Mouse (Mus musculus) left cerebral cortex, postnatal 10 days (tissue): ENCODE measurements around the gene Atg3. TPM values are rescaled to one million over a fixed set of nuclear protein-coding genes. Genes with fewer than 3 reads are reported as not detected.
A peak's percentile ranks its signal among the peaks of the same experiment; 100 is the strongest.

Experiments used
- DNase-seq, 2 experiments: peaks; one replicate each; pipeline ENCODE4 v3.0.0; 2021 to 2022; ENCODE audit warnings: low spot score in 2 of 2, mixed read lengths in 1 of 2; ENCODE audit errors: extremely low spot score in 1 of 2
- intact Hi-C: fragments of 180-260 bp; cut with DNase I; formaldehyde crosslinking; loops from one replicate; pipeline ENCODE4 v1.15.1; 2025
- total RNA-seq, 2 experiments: library from RNA; stranded (reverse); gene quantifications; 2 replicates each; pipeline ENCODE4 v1.2.3; 2021

The Atg3 gene
- total RNA-seq: 10 to 100 TPM; 44.3 to 46.1 TPM

DNA sequence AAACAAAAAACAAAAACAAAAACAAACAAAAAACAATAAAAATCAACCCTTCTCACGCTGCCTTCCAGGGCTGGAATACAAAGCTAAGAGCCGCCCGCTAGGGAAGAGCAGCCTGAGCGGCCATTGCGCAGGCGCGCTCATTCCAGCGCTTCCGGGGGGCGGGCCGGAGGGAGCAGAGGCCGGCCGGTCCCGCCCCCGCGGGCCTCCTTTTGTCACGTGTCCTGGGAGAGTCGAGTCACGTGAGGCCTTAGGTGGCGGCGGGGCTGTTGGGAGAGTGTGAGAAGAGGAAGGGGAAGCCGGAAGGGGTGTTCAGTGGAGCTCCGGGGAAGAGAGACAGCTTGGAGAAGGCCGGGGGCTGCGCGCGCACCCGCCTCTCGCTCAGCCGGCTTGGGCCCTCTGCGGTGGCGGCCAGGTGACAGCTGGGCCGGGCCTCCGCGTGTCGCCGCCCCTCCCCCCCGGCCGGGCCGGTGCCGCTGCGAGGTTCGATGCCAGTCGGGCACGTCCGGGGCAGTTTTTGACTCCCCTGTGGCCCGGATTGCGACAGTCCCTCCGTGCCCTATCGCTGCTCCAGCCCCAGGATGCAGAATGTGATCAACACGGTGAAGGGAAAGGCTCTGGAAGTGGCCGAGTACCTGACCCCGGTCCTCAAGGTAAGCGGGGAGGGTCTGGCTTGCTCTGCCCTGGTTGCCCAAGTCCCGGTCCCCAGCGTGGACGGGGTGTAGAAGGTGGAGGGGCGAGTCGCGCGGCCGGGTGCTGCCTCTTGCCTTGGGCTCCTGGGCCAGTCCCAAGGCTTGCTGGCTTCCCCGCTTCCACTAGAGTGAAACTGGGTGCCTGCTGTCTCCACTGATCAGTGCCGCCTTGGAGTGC lies at the start of gene Atg3, which contains the start of gene Slc35a5:
Gene Atg3, plus strand, starts transcription at position 264 of the 867 bp plus-strand sequence.
Gene Slc35a5, minus strand, starts transcription at position 185 of the 867 bp plus-strand sequence.
- intact Hi-C loops: no loop called here

GRCm38 (mm10) chr16:45110498-45110897 lies 48.1 kb upstream of the Atg3 start:
- DNase-seq: no peak
- intact Hi-C loops: no loop called here

More for the DNA sequence above, at the start of gene Atg3, which contains the start of gene Slc35a5:
- DNase-seq: peak; percentile 95 to 98

GRCm38 (mm10) chr16:45117200-45117599 lies 41.4 kb upstream of the Atg3 start:
- no peak for DNase-seq
- intact Hi-C loops: no loop called here

GRCm38 (mm10) chr16:45118760-45119159 lies 39.8 kb upstream of the Atg3 start:
- no peak for DNase-seq
- intact Hi-C loops: no loop called here

- intact Hi-C loops: no loop called here
- peak in 1 of 2 experiments; percentile 84 for DNase-seq
Observed at GRCm38 (mm10) chr16:45120844-45121425, 37.6 kb upstream of the Atg3 start.

DNA sequence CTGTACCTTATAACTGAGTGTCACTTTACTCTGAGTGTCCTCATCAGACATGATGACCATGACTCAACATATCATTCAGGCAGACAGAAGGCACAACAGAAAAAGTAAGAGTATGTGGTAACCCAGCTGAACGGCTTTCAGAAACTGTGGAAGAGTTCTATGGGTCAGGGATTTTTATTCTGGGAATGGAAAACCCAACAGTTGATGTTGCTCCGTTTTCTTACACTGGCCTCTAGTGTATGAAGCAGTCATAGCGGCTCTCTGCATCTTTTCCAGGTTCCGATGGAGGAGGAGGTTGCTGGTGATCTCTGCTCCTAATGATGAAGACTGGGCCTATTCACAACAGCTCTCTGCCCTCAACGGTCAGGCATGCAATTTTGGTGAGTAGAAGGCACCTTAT lies 36.0 kb upstream of the Atg3 start:
- DNase-seq: no peak
- intact Hi-C loops: no loop called here

DNA sequence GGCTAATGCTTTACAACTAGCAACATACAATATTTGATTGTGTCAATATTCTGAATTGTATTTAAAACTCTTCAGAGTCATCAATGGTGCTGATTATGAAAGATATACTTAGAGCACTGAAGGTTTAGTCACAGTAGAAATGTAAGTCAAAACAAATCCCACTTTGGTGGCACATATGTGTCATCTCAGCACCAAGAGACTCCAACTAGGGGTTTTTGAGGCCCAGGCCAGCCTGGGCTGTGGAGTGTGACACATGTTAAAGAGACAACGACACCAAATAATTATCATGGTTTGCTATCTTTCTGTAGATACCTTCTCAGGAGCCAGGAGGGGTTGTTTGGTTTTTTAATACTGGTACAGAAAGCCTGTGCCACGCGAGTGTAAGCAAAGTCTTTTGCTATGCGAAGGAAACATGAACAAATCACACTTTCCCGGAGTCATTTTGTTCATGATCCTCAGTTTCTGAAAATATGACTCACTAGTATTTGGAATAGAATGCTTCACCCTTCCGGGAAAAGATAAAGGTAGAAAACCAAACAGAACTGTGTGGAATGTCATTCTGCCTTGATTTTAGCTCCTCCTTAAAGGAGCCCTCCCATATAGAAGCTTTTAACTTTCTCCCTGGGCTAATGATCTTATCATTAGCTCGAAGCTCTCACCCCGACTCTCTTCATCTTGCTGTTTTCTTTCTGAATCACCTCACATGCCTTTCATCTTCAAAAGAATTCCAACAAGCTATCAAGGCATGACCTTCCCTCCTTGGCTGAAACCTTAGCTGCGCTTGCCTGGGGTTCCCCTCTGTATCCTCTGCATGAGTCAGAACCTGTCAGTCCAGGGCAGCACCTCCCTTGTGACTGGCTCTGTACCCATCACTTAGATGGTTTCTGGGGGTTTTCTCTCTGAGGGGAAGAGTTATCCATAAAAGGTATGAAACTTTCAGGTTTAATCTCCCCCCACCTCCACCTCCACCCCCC lies 34.1 kb upstream of the Atg3 start:
- DNase-seq: no peak
- intact Hi-C loops: no loop called here

DNA sequence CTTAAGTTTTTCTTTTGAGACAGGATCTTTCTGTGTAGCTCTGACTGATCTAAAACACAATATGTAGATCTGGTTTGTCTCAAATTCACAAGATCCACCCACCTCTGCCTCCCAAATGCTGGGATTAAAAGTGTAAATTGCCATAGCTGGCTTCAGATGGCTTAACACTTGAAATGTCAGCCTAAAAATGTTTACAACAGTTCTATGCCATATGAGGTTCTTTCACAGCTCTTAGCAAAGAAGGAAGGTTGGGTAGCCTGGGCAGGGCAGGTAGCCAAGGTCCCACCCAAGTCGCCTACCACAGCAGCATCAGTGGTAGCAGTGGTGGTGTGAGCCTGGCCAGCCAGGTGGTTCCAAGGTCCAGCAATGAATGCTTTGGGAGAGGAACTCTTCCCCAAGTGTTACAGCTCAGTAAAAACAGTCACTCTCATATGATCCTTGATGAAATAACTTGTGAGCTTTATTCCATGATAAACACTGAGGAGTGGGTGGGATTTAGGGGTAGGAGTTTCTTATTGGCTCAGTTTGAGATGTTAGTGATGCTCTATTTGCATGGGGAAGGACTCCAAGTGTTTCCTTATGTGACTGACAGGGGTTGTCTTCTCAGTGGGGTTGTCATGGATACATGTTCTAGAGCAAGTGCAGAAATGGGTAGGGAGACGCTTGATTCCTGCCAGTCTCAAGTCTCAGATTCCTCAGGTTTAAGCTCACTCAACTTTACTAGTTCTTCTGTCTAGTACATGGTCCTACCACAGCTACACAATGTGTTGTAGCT lies 30.5 kb upstream of the Atg3 start:
- no peak for DNase-seq
- intact Hi-C loops: no loop called here

DNA sequence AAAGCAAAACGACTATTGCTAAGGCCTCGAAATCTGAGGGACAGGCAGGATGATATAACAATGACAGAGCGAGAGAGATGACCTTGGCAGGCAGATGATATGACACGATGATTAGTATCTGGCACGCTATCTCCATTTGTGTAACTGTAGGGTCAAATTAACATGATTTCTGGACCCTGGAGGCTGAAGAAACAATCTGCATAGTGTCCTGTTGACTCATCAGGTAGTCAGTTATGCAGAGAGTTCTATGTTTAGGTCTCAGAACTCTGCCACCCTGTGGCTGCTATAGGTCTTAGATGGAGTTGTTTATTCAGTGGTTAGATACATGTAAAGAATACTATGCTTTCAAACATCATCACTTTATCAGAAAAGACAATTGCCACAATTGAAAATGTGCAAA lies 16.9 kb upstream of the Atg3 start:
- no peak for DNase-seq
- intact Hi-C loops: loop anchor here (10.0 kb wide), 1 partner anchor 407 kb away; no protein-coding TSS in a partner anchor

GRCm38 (mm10) chr16:45142565-45142964 lies 16.0 kb upstream of the Atg3 start:
- no peak for DNase-seq
- intact Hi-C loops: loop anchor here (10.0 kb wide), 1 partner anchor 408 kb away; no protein-coding TSS in a partner anchor

DNA sequence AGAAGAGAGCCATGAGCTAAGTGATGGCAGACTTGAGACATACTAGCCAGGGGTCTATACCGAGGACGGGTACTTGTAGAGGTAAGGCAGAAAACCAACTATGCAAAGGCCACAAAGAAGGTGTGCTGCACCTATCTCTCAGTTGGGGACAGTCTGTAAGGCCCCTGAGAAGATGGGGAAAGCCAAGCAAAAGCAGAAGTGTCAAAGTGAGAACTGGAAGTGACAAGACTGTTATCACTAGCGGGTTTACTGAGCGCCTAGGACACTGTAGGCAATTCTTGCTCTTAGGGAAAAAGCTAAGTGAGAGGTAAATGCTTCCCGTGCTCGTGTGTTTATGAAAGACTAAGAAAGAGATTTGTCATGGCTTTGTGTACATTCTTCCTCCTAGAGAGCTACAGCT lies 13.5 kb upstream of the Atg3 start:
- intact Hi-C loops: loop anchor here (10.0 kb wide), 1 partner anchor 410 kb away; no protein-coding TSS in a partner anchor
- no peak for DNase-seq

DNA sequence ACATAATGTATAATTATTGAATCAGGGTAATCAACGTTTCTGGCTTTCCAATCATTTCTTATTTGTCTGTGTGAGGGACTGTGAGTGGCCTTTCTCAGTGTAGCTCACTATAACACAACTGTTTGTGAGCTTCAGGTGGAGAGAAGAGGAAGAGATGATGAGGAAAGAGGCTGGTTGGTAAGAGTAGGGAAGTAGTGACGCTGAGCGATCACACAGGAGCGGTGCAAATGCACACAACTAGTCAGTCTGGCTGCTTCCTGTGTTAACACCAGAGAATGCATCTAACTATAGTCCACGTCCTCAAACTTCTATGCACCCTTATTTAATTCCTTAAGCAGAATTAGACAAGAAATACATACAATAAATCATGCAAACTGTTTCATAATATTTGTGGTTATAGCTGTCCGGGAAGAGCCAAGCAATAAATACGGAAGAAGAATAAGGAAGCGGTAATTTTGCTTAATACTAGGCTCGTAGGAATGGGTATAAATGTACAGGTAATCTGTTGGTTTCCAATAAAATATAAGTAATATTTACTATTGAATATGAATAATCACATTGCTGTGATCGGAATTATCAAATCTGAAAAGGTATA lies 10.0 kb upstream of the Atg3 start:
- intact Hi-C loops: loop anchor here (10.0 kb wide), 1 partner anchor 414 kb away; no protein-coding TSS in a partner anchor
- DNase-seq: no peak

GRCm38 (mm10) chr16:45154741-45155250 lies 3.8 kb upstream of the Atg3 start:
- intact Hi-C loops: no loop called here

GRCm38 (mm10) chr16:45158136-45158521 lies 456 bp upstream of the Atg3 start:
- DNase-seq: peak; percentile 55 to 85
- intact Hi-C loops: no loop called here

More at GRCm38 (mm10) chr16:45154741-45155250, 3.8 kb upstream of the Atg3 start:
- DNase-seq: no peak

GRCm38 (mm10) chr16:45159389-45159716 lies 768 bp downstream of the Atg3 start:
- DNase-seq: no peak
- intact Hi-C loops: no loop called here

- intact Hi-C loops: no loop called here
- no peak for DNase-seq
Observed at GRCm38 (mm10) chr16:45178552-45178951, 20.0 kb downstream of the Atg3 start.

DNA sequence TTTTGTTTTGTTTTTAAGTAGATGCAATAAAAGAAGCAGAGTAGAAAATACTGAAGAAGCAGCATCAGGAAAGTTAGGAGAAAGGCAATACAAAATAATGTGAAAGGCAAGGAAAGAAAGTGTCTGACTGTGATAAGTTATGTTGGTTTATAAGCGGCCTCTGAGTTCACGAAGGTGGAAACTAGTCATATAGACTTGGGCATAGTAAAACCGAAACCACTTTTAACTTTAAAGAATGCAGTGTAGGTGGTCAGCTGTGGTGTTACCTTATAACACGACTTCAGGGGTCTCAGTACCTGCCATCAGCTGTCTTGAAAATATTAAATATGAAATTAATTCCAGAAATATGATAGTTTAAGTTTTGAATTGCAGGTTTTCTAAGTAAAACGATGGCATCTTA lies 23.2 kb downstream of the Atg3 start:
- intact Hi-C loops: no loop called here
- DNase-seq: no peak

GRCm38 (mm10) chr16:45192613-45193012 lies 34.0 kb downstream of the Atg3 start:
- intact Hi-C loops: no loop called here
- peak; percentile 63 to 81 for DNase-seq
